Mouse (Mus musculus) brain, embryonic 14.5 days (tissue): Measurements from ENCODE around the gene Nrtn. TPM values are rescaled to one million over a fixed set of nuclear protein-coding genes. Genes with fewer than 3 reads are reported as not detected.

ENCODE experiments used
- DNase-seq: peaks from one replicate; pipeline ENCODE4 v3.0.0-alpha.2; 2011; ENCODE audit warnings: low read depth
- CTCF ChIP-seq: fragments of 200-500 bp; IDR thresholded peaks from 2 replicates; pipeline ENCODE4 v1.5.1; 2012; ENCODE audit warnings: inconsistent platforms, mild to moderate bottlenecking, moderate library complexity, borderline replicate concordance; ENCODE audit not compliant: insufficient read depth, insufficient read length; ENCODE audit errors: extremely low read depth
- POLR2A ChIP-seq: fragments of 200-500 bp; IDR thresholded peaks from 2 replicates; pipeline ENCODE4 v1.6.1; 2012; ENCODE audit warnings: mild to moderate bottlenecking, inconsistent platforms, borderline replicate concordance; ENCODE audit not compliant: poor library complexity, insufficient read depth, insufficient read length, severe bottlenecking; ENCODE audit errors: extremely low read depth
- polyA plus RNA-seq: library from polyadenylated mRNA; depleted of rRNA; stranded (reverse); fragments of >200 nt; gene quantifications from 2 replicates; pipeline ENCODE4 v1.2.3, GENCODE M21; 2012

Gene Nrtn
- polyA plus RNA-seq, 1 experiment, result 5.4 TPM

DNA sequence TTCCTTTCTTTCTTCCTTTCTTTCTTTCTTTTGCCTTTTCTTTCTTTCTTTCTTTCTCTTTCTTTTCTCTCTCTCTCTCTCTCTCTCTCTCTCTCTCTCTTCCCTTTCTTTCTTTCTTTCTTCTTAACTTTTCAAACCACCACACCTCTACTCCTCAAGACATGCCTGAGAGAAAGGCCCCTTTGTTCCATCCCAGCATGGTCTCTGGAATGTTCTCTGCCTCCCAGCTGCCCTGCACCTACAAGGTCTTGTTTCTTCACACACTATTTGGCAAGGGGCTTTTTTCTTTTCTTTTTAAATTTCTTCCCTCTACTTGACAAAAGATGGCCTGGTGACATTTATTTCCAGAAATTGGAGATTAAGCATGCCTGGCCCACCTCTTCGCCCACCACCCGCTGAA, 27.7 kb downstream of the Nrtn start:
- TF ChIP-seq CTCF (no peak), POLR2A (no peak)
- no peak for DNase-seq

- TF ChIP-seq CTCF, result no peak
- peak; percentile 33 for DNase-seq
Measured at GRCm38 (mm10) chr17:56729151-56729550, 28.2 kb downstream of the Nrtn start.

DNA sequence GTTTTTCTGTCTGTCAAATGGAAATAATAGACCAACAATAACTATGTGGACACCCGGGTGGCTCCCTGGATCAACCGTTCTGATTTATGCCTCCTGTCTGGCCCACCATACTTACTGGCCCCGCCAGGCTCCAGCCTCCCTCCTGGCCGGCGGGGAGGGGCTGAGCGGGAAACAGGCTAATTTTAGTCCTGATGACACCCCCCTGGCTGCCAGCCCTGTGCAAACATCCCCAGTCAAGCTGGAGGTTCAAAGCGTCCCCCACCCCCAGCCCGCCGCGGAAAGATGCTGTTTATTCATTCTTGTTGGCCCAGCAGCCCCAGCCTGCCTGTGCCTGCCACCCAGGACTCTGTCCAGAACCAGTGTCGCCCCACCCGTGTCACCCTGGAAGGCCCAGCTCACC, 29.2 kb downstream of the Nrtn start:
- TF ChIP-seq POLR2A (no peak), CTCF (no peak)
- DNase-seq, result no peak

GRCm38 (mm10) chr17:56727659-56728058, 29.7 kb downstream of the Nrtn start:
- DNase-seq, result no peak
- no peak for TF ChIP-seq CTCF
- TF ChIP-seq POLR2A, result no peak

DNA sequence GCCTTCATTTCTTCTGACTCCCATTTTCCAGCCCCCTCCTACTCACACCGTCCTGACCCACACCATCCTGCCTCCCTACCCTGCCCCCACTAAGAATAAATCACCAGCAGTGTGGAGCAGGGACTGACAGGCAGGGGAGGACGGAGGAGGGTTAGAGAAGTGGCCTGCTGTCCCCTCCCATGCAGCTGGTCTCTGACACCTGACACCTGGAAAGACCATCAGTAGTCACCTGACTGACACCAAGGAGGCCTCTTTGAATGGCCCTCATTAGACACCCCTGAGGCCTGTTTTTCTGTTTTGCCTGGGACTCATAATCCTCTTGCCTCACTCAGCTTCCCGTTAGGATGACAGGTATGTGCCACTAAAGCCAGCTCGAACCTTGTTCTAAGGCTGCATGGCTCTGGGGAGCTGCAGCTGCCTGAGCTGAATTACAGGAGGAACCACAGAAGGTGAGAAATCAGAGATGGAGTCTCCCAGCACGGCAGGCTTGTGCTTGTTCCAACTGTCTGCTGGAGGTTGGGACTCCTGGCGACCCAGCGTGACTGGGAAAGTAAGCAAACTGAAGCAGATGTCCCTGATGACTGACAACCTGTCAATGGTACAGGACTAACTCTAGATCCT, 30.2 kb downstream of the Nrtn start:
- no peak for DNase-seq
- TF ChIP-seq CTCF (no peak), POLR2A (no peak)

DNA sequence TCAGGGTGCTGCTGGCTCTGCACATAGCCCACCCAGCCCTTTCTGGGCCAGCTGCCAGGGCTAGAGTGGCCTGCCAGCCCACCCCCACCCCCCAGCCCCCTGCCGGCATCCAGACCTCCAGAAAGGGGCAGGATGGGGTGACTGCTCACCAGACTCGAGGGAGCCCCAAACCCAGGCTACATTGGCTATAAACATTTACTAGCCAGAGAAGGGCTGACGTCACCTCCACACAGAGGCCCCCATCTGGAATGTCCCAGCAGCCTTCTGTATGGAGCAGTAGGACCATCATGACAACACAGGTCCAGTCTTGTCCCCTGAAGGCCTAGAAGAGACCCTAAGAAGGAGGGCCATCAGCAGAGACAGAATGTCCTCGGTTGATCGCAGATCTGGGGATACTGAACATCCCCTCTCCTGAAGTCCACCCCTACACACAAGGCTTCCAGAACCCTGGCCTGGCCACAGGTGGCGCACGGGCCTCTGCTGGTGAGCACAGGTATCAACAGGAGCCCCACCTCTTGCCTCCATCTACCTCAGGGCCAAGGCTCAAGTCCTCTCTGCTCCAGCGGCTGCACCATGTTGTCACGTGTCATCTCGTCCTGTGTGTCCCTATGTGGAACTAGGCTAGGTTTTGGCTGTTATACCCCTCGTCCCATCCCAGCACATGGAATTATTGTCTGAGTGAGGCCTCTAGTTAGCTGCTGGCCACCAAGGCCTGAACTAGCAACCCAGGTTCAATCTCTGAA, 33.7 kb downstream of the Nrtn start:
- DNase-seq, result no peak
- no peak for TF ChIP-seq POLR2A
- TF ChIP-seq CTCF, result no peak

DNA sequence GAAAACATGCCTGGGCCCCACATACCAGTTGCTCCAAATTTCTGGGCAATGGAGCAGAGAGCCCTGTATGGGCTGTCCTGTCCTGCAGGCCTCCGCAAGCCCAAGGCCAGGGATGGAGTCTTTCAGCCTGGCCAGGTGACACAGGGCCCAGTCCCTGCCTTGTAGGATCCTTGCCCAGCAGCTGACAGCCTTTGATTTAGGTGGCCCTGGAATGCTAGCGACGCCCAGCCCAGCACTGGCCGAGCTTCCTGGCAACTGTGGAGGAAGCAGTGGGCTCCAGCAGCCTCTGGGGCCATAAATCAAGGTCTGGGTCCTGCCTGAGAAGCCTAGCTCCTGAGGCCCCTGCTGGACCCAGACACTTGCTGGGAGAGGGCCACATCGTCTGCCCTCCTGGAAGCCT, 34.9 kb downstream of the Nrtn start:
- TF ChIP-seq POLR2A (no peak), CTCF (no peak)
- no peak for DNase-seq

DNA sequence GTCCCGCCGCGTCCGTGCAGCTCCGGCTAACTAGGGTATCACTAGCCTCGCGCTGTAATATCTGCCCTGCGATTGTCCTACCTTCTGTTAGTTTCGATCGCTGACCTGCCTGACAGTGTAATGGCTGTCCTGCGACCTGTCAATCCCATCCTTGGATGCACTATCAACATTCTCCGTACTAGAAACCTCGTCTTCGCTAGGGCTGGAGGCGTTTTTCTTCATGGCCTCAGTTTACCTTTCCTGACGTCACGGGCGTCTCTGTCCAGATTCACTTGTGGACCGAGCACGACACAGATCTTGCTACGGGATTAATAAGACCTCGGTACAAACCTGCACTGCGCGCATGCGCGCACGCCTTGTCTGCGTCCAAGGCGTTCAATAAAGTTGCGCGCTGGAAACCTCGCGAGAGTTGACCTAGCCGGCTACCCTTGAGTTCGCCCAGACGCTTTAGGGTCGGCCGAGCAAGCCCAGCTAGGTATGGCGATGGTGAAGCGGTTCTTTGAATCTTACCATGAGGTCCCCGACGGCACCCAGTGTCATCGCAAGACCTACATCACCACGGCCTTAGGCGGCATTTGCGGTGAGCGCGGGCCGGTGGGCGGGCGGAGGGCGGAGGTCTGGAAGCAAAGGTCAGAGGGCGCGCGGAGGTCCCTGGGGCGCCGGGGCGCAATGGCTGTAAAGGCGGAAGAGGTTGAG, 39.8 kb downstream of the Nrtn start, which contains the start of the genes Ndufa11 and Vmac:
Gene Ndufa11 (plus strand): TSS at position 405 of the 696 bp plus-strand sequence.
Gene Vmac (minus strand): TSS at position 660 of the 696 bp plus-strand sequence.
- DNase-seq, result peak; percentile 99
- no peak for TF ChIP-seq CTCF
- TF ChIP-seq POLR2A, result peak; percentile 62; the same call in 1 of the 2 replicates

DNA sequence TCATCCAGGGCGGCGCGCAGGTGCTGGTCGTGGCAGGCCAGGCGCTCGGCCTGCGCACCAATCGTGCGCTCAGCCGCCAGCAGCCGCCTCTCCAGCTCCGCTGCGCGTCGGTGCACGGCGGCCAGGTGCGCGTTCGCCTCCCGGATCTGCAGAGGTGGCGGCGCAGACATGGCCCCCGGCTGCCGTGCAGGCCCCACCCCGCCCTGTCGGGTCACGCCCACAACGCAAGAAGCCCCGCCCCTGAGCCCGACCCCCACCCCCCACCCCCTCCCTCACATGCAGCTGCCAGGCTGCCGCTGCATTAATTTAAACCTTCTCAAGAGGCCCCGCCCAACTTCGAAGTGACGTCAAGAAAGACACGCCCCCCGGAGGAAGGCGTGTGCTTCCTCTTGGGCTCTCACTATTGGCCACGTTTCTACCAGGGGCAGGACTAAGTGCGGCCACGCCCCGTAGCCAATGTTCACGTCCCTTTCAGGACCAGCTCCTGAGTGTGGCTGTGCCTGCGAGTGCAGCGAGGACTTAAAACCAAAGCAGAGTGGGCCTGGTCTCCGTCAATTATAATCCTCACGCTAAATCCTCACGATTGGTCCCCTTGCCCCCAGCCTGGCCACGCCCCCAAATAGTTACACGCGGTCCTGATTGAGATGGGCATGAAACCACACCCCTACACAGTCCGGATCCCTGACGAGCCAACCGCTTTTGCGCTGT, 40.5 kb downstream of the Nrtn start:
- DNase-seq, result peak; percentile 100
- no peak for TF ChIP-seq CTCF
- peak; percentile 71 for TF ChIP-seq POLR2A

GRCm38 (mm10) chr17:56715914-56716654, 41.2 kb downstream of the Nrtn start:
- DNase-seq, result no peak
- TF ChIP-seq POLR2A (no peak), CTCF (no peak)

GRCm38 (mm10) chr17:56715360-56715759, 42.0 kb downstream of the Nrtn start:
- DNase-seq, result no peak
- TF ChIP-seq CTCF, result no peak

- TF ChIP-seq CTCF (no peak), POLR2A (no peak)
- DNase-seq, result no peak
Measured at GRCm38 (mm10) chr17:56709708-56710107, 47.6 kb downstream of the Nrtn start.
